Mouse (Mus musculus): ENCODE data around the gene Prune1. TPM values are rescaled to one million over a fixed set of nuclear protein-coding genes. Genes with fewer than 3 reads are reported as not detected.

Prune1 gene
- polyA plus RNA-seq, 1 experiment from 2014 or later, result 19.8 TPM

DNA sequence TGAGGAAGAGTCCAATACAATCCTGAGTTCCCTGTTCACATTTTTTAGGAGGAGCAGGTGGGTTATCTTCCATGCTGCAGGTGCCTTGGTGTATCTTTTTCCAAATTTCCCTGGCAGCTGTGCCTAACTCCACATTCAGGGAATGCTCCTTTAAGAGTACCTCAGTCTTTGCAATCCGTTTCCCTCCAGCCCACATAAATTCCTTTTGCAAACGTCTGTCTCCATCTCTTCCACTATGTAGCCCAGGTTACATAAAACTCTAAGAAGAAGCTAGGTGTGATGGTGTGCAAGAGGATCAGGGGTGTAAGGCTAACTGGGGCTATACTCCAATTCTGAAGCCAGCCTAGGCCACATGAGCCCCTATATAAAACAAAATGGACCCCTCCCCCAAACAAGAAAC is 38.8 kb downstream of the Prune1 start:
- no peak for DNase-seq (ENCODE audit: low spot score)
- Histone ChIP-seq H3K9me3 (ENCODE audit: control insufficient read depth, low read length) (no peaks in the 10 kb centered on the region), H3K9ac (ENCODE audit: low read depth, low read length) (no peak overlapping the region), H3K27me3 (replicated peaks; ENCODE audit: control insufficient read depth, insufficient read depth, low read length) (no peaks in the 10 kb centered on the region), H3K36me3 (ENCODE audit: control insufficient read depth, insufficient read depth, low read length) (peaks cover 4% of the 10 kb centered on the region; the same call in 1 of the 2 replicates), H3K4me1 (replicated peaks; ENCODE audit: control insufficient read depth, insufficient read depth, low read length) (0 out of 2 replicates have a peak, but pooled peaks cover 7% of the 10 kb centered on the region), H3K4me2 (no peak overlapping the region), H3K27ac (ENCODE audit: low read depth, low read length) (no peak overlapping the region), H3K4me3 (ENCODE audit: low read depth, low read length) (no peak overlapping the region)
- 82% methylated on average over 2 of the region's 2 CpGs for WGBS
- no peak for ATAC-seq (replicated peaks; ENCODE audit: low FRiP score)

- no peaks in the 10 kb centered on the region for H3K9me3 ChIP-seq (ENCODE audit: control insufficient read depth, low read length)
- peaks cover 14% of the 10 kb centered on the region for H3K36me3 ChIP-seq (ENCODE audit: control insufficient read depth, insufficient read depth, low read length)
- H3K27ac ChIP-seq (ENCODE audit: low read depth, low read length), result no peak within 1 kb of the TSS
- no peak within 1 kb of the TSS; the same call in 1 of the 2 replicates for H3K4me3 ChIP-seq (ENCODE audit: low read depth, low read length)
- ATAC-seq (replicated peaks; ENCODE audit: low FRiP score), result no peak
- DNase-seq (ENCODE audit: low spot score), result no peak
- WGBS, result 74% methylated on average over 7 of the region's 7 CpGs
- H3K27me3 ChIP-seq (replicated peaks; ENCODE audit: control insufficient read depth, insufficient read depth, low read length), result no peaks in the 10 kb centered on the region
- H3K9ac ChIP-seq (ENCODE audit: low read depth, low read length), result peak within 1 kb of the TSS; percentile 5; the same call in 1 of the 2 replicates
- peak within 1 kb of the TSS; percentile 54 for H3K4me2 ChIP-seq
- H3K4me1 ChIP-seq (replicated peaks; ENCODE audit: control insufficient read depth, insufficient read depth, low read length), result 0 out of 2 replicates have a peak, but pooled peaks cover 7% of the 10 kb centered on the region
These were observed 40.4 kb downstream of the Prune1 start, which contains the start of gene Gm128 for GRCm38 (mm10) chr3:95241498-95241897. Gene Gm128, minus strand, starts transcription at chr3:95241598.

- DNase-seq (ENCODE audit: low spot score), result no peak
- 39% methylated on average over 17 of the region's 17 CpGs for WGBS
- H3K36me3 ChIP-seq (ENCODE audit: control insufficient read depth, insufficient read depth, low read length), result peaks cover 17% of the 10 kb centered on the region
- no peaks in the 10 kb centered on the region for H3K27me3 ChIP-seq (replicated peaks; ENCODE audit: control insufficient read depth, insufficient read depth, low read length)
- ATAC-seq (replicated peaks; ENCODE audit: low FRiP score), result peak; percentile 42; the same call in 1 of the 2 replicates
- peak overlapping the region; percentile 54 for H3K4me2 ChIP-seq
- no peaks in the 10 kb centered on the region for H3K9me3 ChIP-seq (ENCODE audit: control insufficient read depth, low read length)
- peak overlapping the region; percentile 5; the same call in 1 of the 2 replicates for H3K9ac ChIP-seq (ENCODE audit: low read depth, low read length)
- H3K27ac ChIP-seq (ENCODE audit: low read depth, low read length), result no peak overlapping the region
- no peak overlapping the region; the same call in 1 of the 2 replicates for H3K4me3 ChIP-seq (ENCODE audit: low read depth, low read length)
- 0 out of 2 replicates have a peak, but pooled peaks cover 7% of the 10 kb centered on the region for H3K4me1 ChIP-seq (replicated peaks; ENCODE audit: control insufficient read depth, insufficient read depth, low read length)
These were observed 41.0 kb downstream of the Prune1 start for GRCm38 (mm10) chr3:95240900-95241299.

DNA sequence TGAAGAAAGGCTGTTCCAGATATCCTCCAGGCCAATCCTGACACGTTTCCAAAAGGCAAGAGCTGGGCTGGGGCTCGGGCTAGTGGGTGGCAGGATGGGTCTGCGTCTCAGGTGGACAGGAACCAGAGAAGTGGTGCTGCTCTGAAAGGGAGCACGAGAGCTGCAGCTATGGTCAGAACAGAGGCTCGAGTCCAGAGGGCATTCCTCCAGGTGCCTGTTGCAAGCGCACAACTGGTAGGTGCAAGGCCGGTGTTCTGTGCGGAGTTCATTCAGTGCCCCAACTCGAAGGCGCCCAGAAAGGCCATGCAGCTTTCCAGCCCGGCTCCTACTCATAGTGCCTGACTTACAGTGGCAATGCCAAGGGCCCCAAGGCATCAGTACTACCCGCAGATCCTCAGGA is 41.9 kb downstream of the Prune1 start:
- Histone ChIP-seq H3K27me3 (replicated peaks; ENCODE audit: control insufficient read depth, insufficient read depth, low read length) (no peaks in the 10 kb centered on the region), H3K4me3 (ENCODE audit: low read depth, low read length) (no peak overlapping the region), H3K27ac (ENCODE audit: low read depth, low read length) (no peak overlapping the region), H3K4me2 (0 out of 2 replicates have a peak overlapping the region, but pooled peaks have one; percentile 1), H3K4me1 (replicated peaks; ENCODE audit: control insufficient read depth, insufficient read depth, low read length) (0 out of 2 replicates have a peak, but pooled peaks cover 7% of the 10 kb centered on the region), H3K36me3 (ENCODE audit: control insufficient read depth, insufficient read depth, low read length) (peaks cover 25% of the 10 kb centered on the region), H3K9me3 (ENCODE audit: control insufficient read depth, low read length) (no peaks in the 10 kb centered on the region), H3K9ac (ENCODE audit: low read depth, low read length) (no peak overlapping the region)
- ATAC-seq (replicated peaks; ENCODE audit: low FRiP score), result no peak
- DNase-seq (ENCODE audit: low spot score), result no peak
- WGBS, result 83% methylated on average over 12 of the region's 12 CpGs

GRCm38 (mm10) chr3:95239022-95239421 is 42.9 kb downstream of the Prune1 start:
- DNase-seq (ENCODE audit: low spot score), result no peak
- Histone ChIP-seq H3K27me3 (replicated peaks; ENCODE audit: control insufficient read depth, insufficient read depth, low read length) (no peaks in the 10 kb centered on the region), H3K4me2 (no peak overlapping the region), H3K27ac (ENCODE audit: low read depth, low read length) (no peak overlapping the region), H3K4me1 (replicated peaks; ENCODE audit: control insufficient read depth, insufficient read depth, low read length) (0 out of 2 replicates have a peak, but pooled peaks cover 7% of the 10 kb centered on the region), H3K9ac (ENCODE audit: low read depth, low read length) (no peak overlapping the region), H3K36me3 (ENCODE audit: control insufficient read depth, insufficient read depth, low read length) (peaks cover 32% of the 10 kb centered on the region), H3K9me3 (ENCODE audit: control insufficient read depth, low read length) (no peaks in the 10 kb centered on the region), H3K4me3 (ENCODE audit: low read depth, low read length) (no peak overlapping the region)
- ATAC-seq (replicated peaks; ENCODE audit: low FRiP score), result no peak
- WGBS, result 82% methylated on average over 6 of the region's 6 CpGs

- no peaks in the 10 kb centered on the region for H3K27me3 ChIP-seq (replicated peaks; ENCODE audit: control insufficient read depth, insufficient read depth, low read length)
- H3K4me1 ChIP-seq (replicated peaks; ENCODE audit: control insufficient read depth, insufficient read depth, low read length), result peaks cover 9% of the 10 kb centered on the region; the same call in 1 of the 2 replicates
- H3K9me3 ChIP-seq (ENCODE audit: control insufficient read depth, low read length), result no peaks in the 10 kb centered on the region
- H3K27ac ChIP-seq (ENCODE audit: low read depth, low read length), result no peak overlapping the region
- DNase-seq (ENCODE audit: low spot score), result no peak
- peaks cover 46% of the 10 kb centered on the region for H3K36me3 ChIP-seq (ENCODE audit: control insufficient read depth, insufficient read depth, low read length)
- H3K9ac ChIP-seq (ENCODE audit: low read depth, low read length), result no peak overlapping the region
- 86% methylated on average over 8 of the region's 8 CpGs for WGBS
- no peak overlapping the region for H3K4me3 ChIP-seq (ENCODE audit: low read depth, low read length)
- no peak overlapping the region for H3K4me2 ChIP-seq
- ATAC-seq (replicated peaks; ENCODE audit: low FRiP score), result no peak
These were observed 44.3 kb downstream of the Prune1 start for GRCm38 (mm10) chr3:95237541-95238099.

- ATAC-seq (replicated peaks; ENCODE audit: low FRiP score) (no peak), DNase-seq (ENCODE audit: low spot score) (no peak)
- 89% methylated on average over 23 of the region's 23 CpGs for WGBS
- H3K4me2 ChIP-seq, result no peak overlapping the region
- no peaks in the 10 kb centered on the region for H3K27me3 ChIP-seq (replicated peaks; ENCODE audit: control insufficient read depth, insufficient read depth, low read length)
- no peak overlapping the region for H3K9ac ChIP-seq (ENCODE audit: low read depth, low read length)
- no peak overlapping the region for H3K4me3 ChIP-seq (ENCODE audit: low read depth, low read length)
- no peak overlapping the region for H3K27ac ChIP-seq (ENCODE audit: low read depth, low read length)
- peaks cover 26% of the 10 kb centered on the region for H3K4me1 ChIP-seq (replicated peaks; ENCODE audit: control insufficient read depth, insufficient read depth, low read length)
- no peaks in the 10 kb centered on the region for H3K9me3 ChIP-seq (ENCODE audit: control insufficient read depth, low read length)
- H3K36me3 ChIP-seq (ENCODE audit: control insufficient read depth, insufficient read depth, low read length), result peaks cover 55% of the 10 kb centered on the region
These were observed 46.2 kb downstream of the Prune1 start for GRCm38 (mm10) chr3:95235386-95236301.

- H3K9ac ChIP-seq (ENCODE audit: low read depth, low read length), result no peak overlapping the region
- H3K27ac ChIP-seq (ENCODE audit: low read depth, low read length), result no peak overlapping the region
- H3K4me3 ChIP-seq (ENCODE audit: low read depth, low read length), result no peak overlapping the region
- WGBS, result 91% methylated on average over 16 of the region's 16 CpGs
- H3K27me3 ChIP-seq (replicated peaks; ENCODE audit: control insufficient read depth, insufficient read depth, low read length), result no peaks in the 10 kb centered on the region
- DNase-seq (ENCODE audit: low spot score) (no peak), ATAC-seq (replicated peaks; ENCODE audit: low FRiP score) (no peak)
- no peak overlapping the region for H3K4me2 ChIP-seq
- H3K36me3 ChIP-seq (ENCODE audit: control insufficient read depth, insufficient read depth, low read length), result peaks cover 54% of the 10 kb centered on the region
- H3K9me3 ChIP-seq (ENCODE audit: control insufficient read depth, low read length), result no peaks in the 10 kb centered on the region
- H3K4me1 ChIP-seq (replicated peaks; ENCODE audit: control insufficient read depth, insufficient read depth, low read length), result peaks cover 30% of the 10 kb centered on the region
These were observed 48.4 kb downstream of the Prune1 start for GRCm38 (mm10) chr3:95233303-95233980.

Measured in liver, embryonic 11.5 days (tissue).